Mouse (Mus musculus) liver, adult (tissue): Measurements from ENCODE around the gene Aldh3b3.

Experiments
- GATA4 ChIP-seq: IDR thresholded peaks from 2 replicates; pipeline ENCODE4 v1.6.1; 2014; ENCODE audit warnings: mild to moderate bottlenecking, low read length; ENCODE audit not compliant: insufficient replicate concordance

The Aldh3b3 gene

DNA sequence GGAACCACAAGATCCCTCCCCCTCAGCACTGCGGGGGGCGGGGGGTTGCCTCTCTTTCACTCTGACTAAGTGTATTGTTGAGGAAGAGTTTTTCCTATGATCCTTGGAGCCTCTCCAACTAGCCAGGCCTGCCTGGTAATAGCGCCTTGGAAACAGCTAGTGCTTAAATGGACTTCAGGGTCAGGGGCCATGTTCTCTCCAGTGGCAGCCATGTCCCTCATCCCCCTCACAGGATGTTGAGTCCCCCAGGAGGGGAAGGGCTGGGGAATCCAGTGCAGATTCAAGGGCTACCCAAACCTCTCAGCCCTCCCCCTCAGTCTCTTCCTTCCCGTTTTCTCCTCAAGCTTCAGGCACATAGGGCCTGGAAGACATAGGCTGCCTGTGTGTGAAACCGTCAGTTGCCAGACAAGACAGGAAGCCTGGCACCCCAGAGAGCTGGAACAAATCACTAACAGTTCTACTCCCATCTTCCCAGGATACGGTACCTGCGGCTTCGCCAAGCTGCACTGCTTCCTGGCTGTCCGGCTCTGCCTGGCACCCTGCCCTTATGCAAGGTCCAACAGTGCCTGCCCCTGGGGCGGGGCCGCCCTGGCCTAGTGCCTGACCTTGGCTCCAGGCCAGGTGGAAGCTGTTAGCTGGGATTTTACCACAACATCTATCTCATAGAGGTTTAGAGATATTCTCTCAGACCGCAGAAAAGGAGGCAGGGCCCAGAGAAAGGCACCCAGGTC lies 29.1 kb upstream of the Aldh3b3 start, which contains the start of gene Aldh3b1:
Gene Aldh3b1 (minus strand): TSS at position 598 of the 731 bp plus-strand sequence.
- TF ChIP-seq GATA4, result peak; percentile 44; the same call in 1 of the 2 replicates

DNA sequence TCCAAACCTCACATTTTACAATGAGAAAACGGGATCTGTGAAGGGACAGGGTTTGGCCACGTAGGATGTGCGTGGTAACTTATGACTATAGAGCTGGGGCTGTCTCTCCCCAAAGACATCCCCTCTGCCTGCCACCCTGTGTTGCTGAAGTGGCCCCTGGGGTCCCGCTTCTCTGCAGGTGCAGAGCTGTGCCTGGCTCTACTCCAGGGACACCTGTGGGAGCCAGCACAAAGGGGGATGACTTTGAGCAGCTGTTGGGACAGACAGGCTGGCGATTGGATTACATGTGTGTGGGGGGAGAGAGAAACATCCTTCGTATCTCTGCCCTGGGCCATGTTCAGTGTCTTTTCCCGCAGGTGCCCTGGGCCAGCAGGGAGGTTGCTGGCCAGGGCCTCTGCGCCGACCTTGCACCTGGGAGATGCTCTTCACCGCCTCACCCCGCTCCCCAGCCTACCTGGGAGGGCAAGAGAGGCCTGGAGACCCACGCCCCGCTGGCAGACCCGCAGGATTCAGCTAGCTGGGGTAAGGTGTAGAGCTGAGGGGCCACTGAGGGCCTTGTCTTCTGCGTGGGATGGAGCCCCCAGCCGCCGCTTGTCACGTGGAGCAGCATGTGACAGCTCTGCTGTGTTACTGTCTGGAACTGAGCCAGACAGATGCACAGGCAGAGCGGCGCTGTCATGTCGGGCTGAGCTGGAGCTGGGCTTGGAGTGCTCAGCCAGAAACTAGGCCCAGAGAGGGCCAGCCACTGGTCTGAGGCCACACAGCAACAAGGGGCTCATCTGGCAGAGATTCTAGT lies 28.0 kb upstream of the Aldh3b3 start:
- TF ChIP-seq GATA4, result no peak

DNA sequence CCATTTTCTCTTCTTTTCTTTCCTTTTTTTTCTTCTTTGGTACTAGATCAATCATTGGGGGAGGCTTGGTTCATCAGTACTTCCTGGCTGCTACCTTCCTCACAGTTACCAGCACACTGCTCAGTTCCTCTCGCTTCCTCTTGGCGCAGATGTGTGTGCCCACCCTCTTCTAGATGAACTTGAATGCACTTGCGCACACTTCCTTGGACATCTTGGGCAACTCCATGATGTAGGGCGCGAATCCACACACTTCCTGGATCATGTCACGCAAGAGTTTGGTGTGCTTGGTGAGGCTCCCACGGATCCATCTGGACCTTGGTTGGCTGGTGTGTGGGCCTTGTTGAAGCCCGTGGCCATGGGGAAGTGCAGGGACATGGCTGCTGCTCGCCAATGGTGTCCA lies 26.7 kb upstream of the Aldh3b3 start:
- TF ChIP-seq GATA4, result no peak

DNA sequence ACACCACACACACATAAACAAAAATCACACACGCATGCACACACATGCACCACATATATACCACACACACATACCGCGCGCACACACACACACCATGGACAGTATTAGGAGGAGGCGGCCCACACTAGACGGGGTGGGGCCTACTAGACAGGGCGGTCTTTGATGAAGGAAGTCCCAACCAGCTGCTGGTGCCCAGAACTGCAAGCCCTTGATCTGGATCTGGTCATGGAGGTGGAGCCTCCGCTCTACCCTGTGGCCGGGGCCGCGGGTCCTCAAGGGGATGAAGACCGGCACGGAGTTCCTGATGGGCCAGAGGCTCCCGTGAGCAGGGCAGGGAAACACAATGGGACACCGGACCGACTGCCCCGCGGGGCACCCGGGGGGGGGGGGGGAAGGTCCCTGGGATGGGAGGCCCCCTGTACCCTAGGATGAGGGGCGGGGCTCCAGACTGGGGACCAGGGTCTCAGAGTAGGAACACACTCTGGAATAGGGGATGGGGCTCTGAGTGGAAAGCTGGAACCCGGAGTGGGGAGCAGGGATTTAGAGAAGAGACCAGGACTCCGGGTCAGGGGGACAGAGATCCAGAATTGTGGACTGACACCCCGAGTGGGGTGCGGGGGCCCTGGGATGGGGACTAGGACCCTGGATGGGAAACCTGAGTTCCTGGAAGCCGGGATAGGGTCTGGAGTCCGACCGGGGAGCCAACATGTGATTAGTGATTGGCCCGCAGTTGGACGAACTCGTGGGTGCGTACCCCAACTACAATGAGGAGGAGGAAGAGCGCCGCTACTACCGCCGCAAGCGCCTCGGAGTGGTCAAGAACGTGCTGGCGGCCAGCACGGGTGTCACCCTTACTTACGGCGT lies 23.2 kb upstream of the Aldh3b3 start, which contains the start of gene Unc93b1:
Gene Unc93b1 (plus strand): TSS at position 155 of the 864 bp plus-strand sequence.
- no peak for TF ChIP-seq GATA4

DNA sequence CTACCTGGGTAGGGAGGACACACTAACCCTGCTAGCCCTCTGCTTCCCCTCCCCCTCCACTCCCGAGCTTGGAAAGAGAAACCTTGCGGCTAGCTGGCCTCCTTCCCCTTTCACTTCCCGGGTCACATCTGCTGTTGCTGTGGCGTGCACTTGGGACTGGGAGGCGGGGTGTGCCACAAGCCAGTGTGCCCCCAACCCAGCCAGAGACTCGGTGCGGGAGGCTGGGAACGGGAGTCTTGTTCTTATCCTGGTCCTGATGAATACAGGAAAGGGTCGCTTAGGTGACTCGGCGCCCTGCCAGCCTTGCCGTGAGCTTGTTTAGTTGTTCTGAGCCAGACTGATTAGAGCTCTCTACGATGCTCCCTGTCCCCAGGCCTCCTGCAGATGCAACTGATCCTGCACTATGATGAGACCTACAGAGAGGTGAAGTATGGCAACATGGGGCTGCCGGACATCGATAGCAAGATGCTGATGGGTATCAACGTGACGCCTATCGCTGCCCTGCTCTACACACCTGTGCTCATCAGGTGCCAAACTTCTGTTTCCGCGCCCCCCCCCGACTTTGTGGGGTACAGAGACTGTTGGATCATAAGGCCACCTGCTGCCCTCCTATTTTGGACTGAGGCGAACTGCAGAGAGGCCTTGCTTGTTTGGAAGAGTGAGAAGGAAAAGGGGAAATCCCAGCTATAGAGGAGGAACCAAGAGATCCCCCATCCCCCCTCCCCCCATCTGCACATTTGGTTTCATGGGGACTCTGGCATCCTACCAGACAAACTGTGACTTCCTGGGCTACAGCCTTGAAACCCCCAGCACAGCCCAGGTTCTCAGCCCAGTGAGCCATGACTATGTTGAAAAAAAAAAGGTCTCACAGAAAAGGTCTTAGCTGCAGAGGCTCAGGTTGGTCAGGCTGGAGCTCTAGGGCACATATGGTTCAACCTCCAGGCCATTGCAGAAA lies 22.3 kb upstream of the Aldh3b3 start:
- no peak for TF ChIP-seq GATA4

DNA sequence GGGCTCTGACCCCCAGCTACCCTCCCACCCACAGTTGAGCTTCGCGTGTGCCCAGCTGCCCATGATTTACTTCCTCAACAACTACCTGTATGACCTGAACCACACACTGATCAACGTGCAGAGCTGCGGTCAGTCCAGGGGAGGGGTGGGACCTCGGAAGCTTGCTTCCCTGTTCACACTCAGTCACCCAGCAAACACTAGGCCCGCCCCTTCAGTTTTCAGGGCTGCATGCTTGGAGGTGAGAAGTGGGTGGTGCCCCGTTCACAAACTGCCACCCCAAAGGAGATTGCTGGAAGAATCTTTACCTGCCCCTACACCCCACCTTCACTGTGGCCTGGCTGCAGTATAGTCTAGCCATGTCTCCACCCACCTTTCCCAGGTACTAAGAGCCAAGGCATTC lies 16.1 kb upstream of the Aldh3b3 start:
- TF ChIP-seq GATA4, result no peak

DNA sequence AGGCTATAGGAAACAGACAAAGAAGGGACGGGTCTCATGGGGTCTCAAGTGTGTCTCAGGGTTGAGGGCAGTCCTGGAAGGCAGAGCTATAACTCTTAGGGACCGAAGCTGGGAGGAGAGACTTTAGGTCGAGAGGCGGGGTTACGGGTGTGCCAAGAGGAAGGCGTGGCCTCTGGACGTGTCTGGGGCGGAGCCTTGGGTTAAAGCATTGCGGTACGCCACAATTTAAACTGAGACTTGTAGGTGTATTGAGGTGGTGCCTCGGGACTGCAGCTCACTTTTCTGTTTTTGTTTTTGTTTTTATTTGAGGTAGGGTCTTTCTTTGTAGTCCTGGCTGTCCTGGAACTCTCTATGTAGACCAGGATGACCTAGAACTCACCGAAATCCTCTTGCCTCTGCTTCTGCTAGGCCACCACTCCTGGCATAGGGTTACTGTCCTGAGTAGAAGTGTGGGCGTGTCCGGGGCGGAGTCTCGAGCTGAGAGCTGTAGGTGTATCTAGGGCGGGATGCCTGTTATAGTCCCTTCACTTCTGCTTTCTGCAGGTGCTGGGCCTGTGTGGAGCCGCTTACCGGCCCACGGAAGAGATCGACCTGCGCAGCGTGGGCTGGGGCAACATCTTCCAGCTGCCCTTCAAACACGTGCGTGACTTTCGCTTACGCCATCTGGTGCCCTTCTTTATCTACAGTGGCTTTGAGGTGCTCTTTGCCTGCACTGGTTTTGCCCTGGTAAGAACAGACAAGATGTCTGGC lies 15.3 kb upstream of the Aldh3b3 start:
- no peak for TF ChIP-seq GATA4

DNA sequence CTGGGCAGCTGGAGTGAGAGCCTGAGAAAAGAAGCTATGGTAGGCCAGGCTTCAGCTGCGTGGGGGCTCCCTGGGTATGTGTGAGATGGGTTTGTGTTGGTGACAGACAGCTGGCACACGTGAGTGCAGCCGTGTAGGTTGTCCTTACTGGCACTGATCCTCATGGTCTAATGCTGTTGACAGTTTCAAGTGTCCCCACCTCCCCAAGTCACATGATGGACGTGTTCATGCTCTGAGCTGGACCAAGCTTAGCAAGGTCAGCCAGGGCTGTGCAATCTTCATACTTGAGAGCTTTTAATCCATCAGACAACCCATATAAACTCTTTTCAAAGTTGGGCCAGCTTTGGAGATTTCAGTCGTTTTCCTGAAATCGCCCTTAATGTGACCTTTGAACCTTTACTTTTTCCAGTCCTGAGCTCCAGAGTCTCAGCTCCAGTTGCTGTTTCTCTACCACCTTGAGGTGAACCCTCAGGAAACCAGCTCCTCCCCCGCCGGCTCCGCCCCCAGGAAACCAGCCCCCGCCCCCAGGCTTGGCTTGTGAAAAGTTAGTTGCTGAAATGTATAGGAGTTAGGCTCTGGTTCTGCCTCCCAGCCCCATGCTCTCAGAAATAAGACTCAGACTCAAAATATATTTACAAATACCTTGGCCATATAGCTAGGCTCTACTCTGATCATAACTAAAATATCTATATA lies 12.4 kb upstream of the Aldh3b3 start:
- TF ChIP-seq GATA4, result no peak

DNA sequence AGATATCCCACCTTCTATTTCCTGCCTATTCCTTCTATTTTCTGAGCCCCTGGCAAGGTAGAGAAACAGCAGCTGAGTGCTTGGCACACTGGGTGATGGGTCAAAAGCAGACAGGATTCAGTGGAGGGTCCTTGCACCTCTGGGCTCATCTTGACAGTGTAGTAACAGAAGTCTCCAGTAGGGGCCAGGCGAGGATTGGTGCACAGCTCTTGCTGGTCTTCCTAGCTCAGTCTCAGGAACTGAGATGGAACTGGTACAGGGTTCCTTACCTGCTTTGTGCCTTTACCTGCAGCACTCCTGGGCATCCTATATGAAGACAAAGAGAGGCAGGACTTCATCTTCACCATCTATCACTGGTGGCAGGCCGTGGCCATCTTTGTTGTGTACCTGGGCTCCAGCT lies 11.7 kb upstream of the Aldh3b3 start:
- no peak for TF ChIP-seq GATA4

DNA sequence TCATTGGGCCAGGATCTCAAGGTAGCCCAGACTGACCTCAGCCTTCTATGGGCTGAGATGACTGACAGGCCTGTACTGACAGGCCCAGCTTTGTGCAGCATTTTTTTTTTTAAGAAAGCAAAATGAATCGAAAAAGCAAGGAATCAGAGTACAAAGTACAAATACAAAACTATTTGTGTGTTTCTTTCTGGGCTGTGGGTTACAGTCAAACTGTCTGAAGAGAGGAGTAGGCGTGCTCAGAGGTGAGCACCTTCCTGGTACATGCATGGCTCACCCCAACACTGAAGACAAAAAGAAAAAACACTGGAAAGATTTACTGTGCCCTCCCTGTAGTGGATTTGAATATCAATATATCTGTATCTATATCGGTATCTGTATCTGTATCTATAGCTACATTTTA lies 10.6 kb upstream of the Aldh3b3 start:
- no peak for TF ChIP-seq GATA4

DNA sequence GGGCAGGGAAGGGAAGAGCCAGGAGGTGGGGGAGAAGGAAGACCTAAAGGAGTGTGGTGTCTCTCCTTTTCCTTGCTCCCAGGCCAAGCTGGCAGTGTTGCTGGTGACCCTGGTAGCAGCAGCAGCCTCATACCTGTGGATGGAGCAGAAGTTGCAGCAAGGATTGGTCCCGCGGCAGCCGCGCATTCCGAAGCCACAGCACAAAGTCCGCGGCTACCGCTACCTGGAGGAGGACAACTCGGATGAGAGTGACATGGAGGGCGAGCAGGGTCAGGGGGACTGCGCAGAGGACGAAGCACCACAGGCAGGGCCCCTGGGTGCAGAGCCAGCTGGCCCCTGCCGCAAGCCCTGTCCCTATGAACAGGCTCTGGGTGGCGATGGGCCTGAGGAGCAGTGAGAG lies 9.9 kb upstream of the Aldh3b3 start:
- no peak for TF ChIP-seq GATA4

DNA sequence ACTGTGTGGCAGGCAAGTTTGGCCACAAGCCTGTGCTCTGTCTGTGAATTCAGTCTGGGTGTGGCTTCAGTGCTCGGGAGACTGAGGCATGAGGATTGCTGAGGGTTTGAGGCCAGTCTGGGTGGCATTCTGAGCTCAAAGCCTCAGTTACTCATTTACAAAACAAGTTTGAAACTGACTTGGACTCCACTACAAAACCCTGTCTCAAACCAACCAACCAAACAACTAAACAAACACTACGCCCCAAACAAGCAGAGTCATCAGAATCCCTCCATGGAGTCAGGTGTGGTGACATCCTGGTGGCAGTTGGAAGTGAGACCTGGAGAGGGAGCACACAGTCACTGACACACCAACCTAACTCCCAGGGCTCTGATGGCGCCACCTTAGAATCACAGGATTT lies 8.1 kb upstream of the Aldh3b3 start:
- TF ChIP-seq GATA4, result no peak

DNA sequence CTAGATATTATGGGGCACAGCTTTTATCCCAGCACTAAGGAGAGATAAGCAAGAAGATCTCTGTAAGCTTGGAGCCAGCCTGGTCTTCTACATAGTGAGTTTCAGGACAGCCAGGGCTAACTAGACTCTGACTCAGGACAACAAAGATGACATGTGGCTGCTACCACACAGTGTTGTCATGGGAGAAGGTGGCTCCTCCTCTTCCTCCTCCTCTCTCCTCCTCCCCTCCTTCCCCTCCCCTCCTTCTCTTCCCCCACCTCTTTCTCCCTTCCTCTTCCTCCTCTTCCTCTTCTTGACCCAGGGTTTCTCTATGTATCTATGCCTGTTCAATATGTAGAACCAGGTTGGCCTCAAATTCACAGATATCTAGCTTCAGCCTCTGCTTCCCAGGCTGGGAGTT lies 7.0 kb upstream of the Aldh3b3 start:
- no peak for TF ChIP-seq GATA4
